Mouse (Mus musculus): ENCODE measurements at regions not wholly inside any gene's neighbourhood (a gene's known extent, or its start where the extent isn't known, plus 50 kb on each side); places are given as distances from the start of the nearest gene placed in this dataset.

- TF ChIP-seq CTCF (IDR thresholded peaks at IDR 0.05) (no peak), EP300 (IDR thresholded peaks at IDR 0.05) (no peak)
These were observed 67.7 kb upstream of the Nfe2l3 start for GRCm38 (mm10) chr6:51364776-51365175.

All from lung, postnatal 0 days (tissue).